Mouse (Mus musculus) heart, adult 2 months (tissue): ENCODE measurements around the gene Nbea. TPM values are rescaled to one million over a fixed set of nuclear protein-coding genes. Genes with fewer than 3 reads are reported as not detected.

Source experiments
- DNase-seq, 2 experiments: peaks; one replicate each; pipeline ENCODE4 v3.0.0; 2021
- H3K27ac ChIP-seq: fragments of 200-600 bp; 2 replicates; pipeline ENCODE4 v1.8.1; 2022
- H3K27me3 ChIP-seq: fragments of 200-500 bp; 2 replicates; pipeline ENCODE4 v1.6.1; 2012; ENCODE audit warnings: mild to moderate bottlenecking, low read length, inconsistent platforms, mixed read lengths; ENCODE audit not compliant: control insufficient read depth, insufficient read depth
- H3K36me3 ChIP-seq: fragments of 200-500 bp; 2 replicates; pipeline ENCODE4 v1.6.1; 2012; ENCODE audit warnings: low read length, inconsistent platforms; ENCODE audit not compliant: control insufficient read depth, insufficient read depth
- H3K4me1 ChIP-seq: fragments of 200-500 bp; 2 replicates; pipeline ENCODE4 v1.6.1; 2011; ENCODE audit warnings: low read length; ENCODE audit not compliant: control insufficient read depth, insufficient read depth
- H3K4me3 ChIP-seq: fragments of 200-600 bp; 2 replicates; pipeline ENCODE4 v1.8.1; 2022
- H3K79me2 ChIP-seq: fragments of 200-500 bp; replicated peaks from 2 replicates; pipeline ENCODE4 v1.6.1; 2012; ENCODE audit warnings: mild to moderate bottlenecking, inconsistent platforms, low read length, moderate library complexity, mixed read lengths; ENCODE audit not compliant: control insufficient read depth, insufficient read depth
- H3K9ac ChIP-seq: fragments of 200-500 bp; 2 replicates; pipeline ENCODE4 v1.6.1; 2012; ENCODE audit warnings: low read depth, mild to moderate bottlenecking, control low read depth, inconsistent platforms, low read length, mixed read lengths
- CTCF ChIP-seq: fragments of 200-600 bp; IDR thresholded peaks from 2 replicates; pipeline ENCODE4 v1.8.1; 2022; ENCODE audit warnings: antibody characterized with exemption, mild to moderate bottlenecking, moderate library complexity
- EP300 ChIP-seq: fragments of 200-500 bp; IDR thresholded peaks from 2 replicates; pipeline ENCODE4 v1.6.1; 2011; ENCODE audit warnings: low read depth, low read length, control low read depth; ENCODE audit not compliant: insufficient read depth
- POLR2A ChIP-seq: fragments of 200-500 bp; IDR thresholded peaks from 2 replicates; pipeline ENCODE4 v1.6.1; 2011; ENCODE audit warnings: mild to moderate bottlenecking, low read depth, low read length, control low read depth; ENCODE audit not compliant: insufficient read depth
- WGBS: fragments of 180-500 bp; shearing (Covaris S2); methylation state at CpG from one replicate; pipeline ENCODE4 v1.1.7; 2018; 5-methylcytosine and 5-hydroxymethylcytosine counted together
- intact Hi-C: fragments of 180-260 bp; cut with DNase I; formaldehyde crosslinking; loops from one replicate; pipeline ENCODE4 v1.15.1; 2025
- polyA plus RNA-seq: library from polyadenylated mRNA; depleted of rRNA; stranded (reverse); fragments of >200 nt; gene quantifications from 2 replicates; pipeline ENCODE4 v1.2.3, GENCODE M21; 2012
- total RNA-seq, 2 experiments: library from RNA; stranded (reverse); gene quantifications; 2 replicates each; pipeline ENCODE4 v1.2.3; 2021

Gene Nbea
- total and polyA plus RNA-seq, 3 experiments: 6.2 to 12.4 (median 11.9) TPM

GRCm38 (mm10) chr3:55793842-55794575, 389.5 kb downstream of the Nbea start:
- 16% methylated on average over 7 of the region's 7 CpGs for WGBS
- Histone ChIP-seq H3K27ac (peak overlapping the region; percentile 60), H3K9ac (no peak overlapping the region), H3K79me2 (no peaks in the 10 kb centered on the region), H3K36me3 (no peaks in the 10 kb centered on the region), H3K4me1 (peaks cover 8% of the 10 kb centered on the region), H3K27me3 (no peaks in the 10 kb centered on the region), H3K4me3 (no peak overlapping the region)
- TF ChIP-seq POLR2A: no peak
- no peak for TF ChIP-seq CTCF
- no peak for TF ChIP-seq EP300
- DNase-seq: peak; percentile 78 to 80
- intact Hi-C loops: no loop called here

DNA sequence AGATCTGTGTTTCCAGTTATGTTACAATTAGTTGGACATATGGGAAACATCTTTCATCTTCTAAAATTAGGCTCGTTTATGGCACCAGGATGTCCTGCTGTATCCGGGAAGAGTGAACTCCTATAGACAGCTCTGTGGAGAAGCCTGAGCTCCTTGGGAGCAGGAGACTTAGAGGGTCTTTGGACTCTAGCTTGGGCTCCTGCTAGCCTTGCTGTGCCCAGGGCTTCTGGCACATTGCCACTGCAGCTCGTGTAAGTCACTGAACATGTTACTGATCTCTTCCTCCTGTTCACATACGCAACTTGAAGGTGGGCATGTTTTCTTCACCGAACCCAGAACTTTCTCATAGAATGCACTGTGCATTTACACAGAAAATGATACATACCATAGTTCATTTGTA, 391.2 kb downstream of the Nbea start:
- no peak overlapping the region for H3K27ac ChIP-seq
- TF ChIP-seq CTCF (no peak), POLR2A (no peak), EP300 (no peak)
- H3K9ac ChIP-seq: no peak overlapping the region
- no peak for DNase-seq
- H3K36me3 ChIP-seq: no peaks in the 10 kb centered on the region
- peaks cover 8% of the 10 kb centered on the region for H3K4me1 ChIP-seq
- H3K79me2 ChIP-seq: no peaks in the 10 kb centered on the region
- intact Hi-C loops: no loop called here
- no peaks in the 10 kb centered on the region for H3K27me3 ChIP-seq
- WGBS: 54% methylated on average over 5 of the region's 5 CpGs
- no peak overlapping the region for H3K4me3 ChIP-seq

GRCm38 (mm10) chr3:55790609-55791008, 392.9 kb downstream of the Nbea start:
- intact Hi-C loops: no loop called here
- no peak overlapping the region for H3K9ac ChIP-seq
- peaks cover 8% of the 10 kb centered on the region for H3K4me1 ChIP-seq
- no peak overlapping the region for H3K27ac ChIP-seq
- TF ChIP-seq CTCF (no peak), POLR2A (no peak), EP300 (no peak)
- H3K27me3 ChIP-seq: no peaks in the 10 kb centered on the region
- H3K36me3 ChIP-seq: no peaks in the 10 kb centered on the region
- no peak for DNase-seq
- 91% methylated on average over 4 of the region's 4 CpGs for WGBS
- H3K79me2 ChIP-seq: no peaks in the 10 kb centered on the region
- H3K4me3 ChIP-seq: no peak overlapping the region

- Histone ChIP-seq H3K4me3 (no peak overlapping the region), H3K9ac (no peak overlapping the region), H3K27me3 (no peaks in the 10 kb centered on the region), H3K4me1 (peaks cover 8% of the 10 kb centered on the region), H3K36me3 (no peaks in the 10 kb centered on the region), H3K27ac (no peak overlapping the region), H3K79me2 (no peaks in the 10 kb centered on the region)
- intact Hi-C loops: loop anchor here (10.0 kb wide), 2 partner anchors 265 to 415 kb away; no protein-coding TSS in a partner anchor
- WGBS: 79% methylated on average over 2 of the region's 2 CpGs
- TF ChIP-seq EP300 (no peak), CTCF (peak; percentile 18)
- no peak for DNase-seq
Observed at GRCm38 (mm10) chr3:55789856-55790255, 393.6 kb downstream of the Nbea start.

DNA sequence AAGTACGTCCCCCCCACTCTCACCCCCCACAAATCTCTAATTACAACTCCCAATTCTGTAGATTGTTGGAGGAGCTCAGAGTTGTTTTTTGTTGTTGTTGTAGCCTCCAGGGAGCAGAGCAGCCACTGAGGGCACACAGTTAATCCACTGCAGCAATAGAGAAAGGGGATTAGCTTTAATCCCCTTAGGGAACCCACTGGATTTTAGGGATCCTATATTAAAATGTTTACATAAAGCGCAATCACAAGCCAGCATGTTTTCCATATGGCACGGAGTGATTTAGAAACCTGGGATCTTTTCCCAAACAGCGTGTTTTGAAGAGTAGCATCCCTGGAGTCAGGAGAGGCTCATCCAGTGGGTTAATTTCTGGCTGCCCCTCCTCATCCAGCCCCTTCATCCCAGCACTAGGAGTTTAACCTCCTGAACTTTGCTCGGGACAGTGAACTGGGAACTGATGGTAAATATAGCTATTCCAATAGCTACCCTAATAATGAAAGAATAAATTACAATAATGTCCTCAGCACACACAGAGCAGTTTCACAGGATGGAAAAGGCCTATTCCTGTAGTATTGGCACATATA, 394.8 kb downstream of the Nbea start:
- H3K4me1 ChIP-seq: peaks cover 4% of the 10 kb centered on the region

DNA sequence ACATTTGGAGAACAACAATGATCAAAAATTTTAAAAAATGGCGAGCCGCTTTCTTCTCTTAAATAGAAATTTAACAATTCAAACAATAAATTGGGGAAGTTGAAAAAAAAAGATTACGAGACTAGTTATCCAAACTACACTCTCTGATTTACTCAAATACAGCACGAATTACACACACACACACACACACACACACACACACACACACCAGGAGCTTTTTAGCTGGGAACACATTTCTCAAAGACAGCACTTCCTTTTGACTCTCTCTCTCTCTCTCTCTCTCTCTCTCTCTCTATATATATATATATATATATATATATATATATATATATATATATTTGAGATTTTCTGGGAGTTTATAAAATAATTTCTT, 395.3 kb downstream of the Nbea start:
- intact Hi-C loops: loop anchor here (10.0 kb wide), 2 partner anchors 263 to 413 kb away; no protein-coding TSS in a partner anchor
- no peak for DNase-seq
- Histone ChIP-seq H3K27me3 (no peaks in the 10 kb centered on the region), H3K4me1 (peaks cover under 1% of the 10 kb centered on the region), H3K36me3 (no peaks in the 10 kb centered on the region), H3K4me3 (peak overlapping the region; percentile 50; the same call in 1 of the 2 replicates), H3K79me2 (no peaks in the 10 kb centered on the region), H3K9ac (no peak overlapping the region), H3K27ac (no peak overlapping the region; the same call in 1 of the 2 replicates)
- WGBS: 52% methylated on average over 4 of the region's 4 CpGs
- no peak for TF ChIP-seq POLR2A
- no peak for TF ChIP-seq EP300
- TF ChIP-seq CTCF: no peak

More for the DNA sequence above, 394.8 kb downstream of the Nbea start:
- Histone ChIP-seq H3K4me3 (no peak overlapping the region), H3K79me2 (no peaks in the 10 kb centered on the region), H3K36me3 (no peaks in the 10 kb centered on the region), H3K27ac (no peak overlapping the region), H3K27me3 (no peaks in the 10 kb centered on the region), H3K9ac (no peak overlapping the region)
- intact Hi-C loops: loop anchor here (10.0 kb wide), 2 partner anchors 264 to 414 kb away; no protein-coding TSS in a partner anchor
- WGBS: 81% methylated on average over 5 of the region's 5 CpGs
- no peak for DNase-seq
- no peak for TF ChIP-seq CTCF
- TF ChIP-seq POLR2A: no peak
- no peak for TF ChIP-seq EP300
